Mouse (Mus musculus): Measurements from ENCODE around the gene Card19. TPM values are rescaled to one million over a fixed set of nuclear protein-coding genes. Genes with fewer than 3 reads are reported as not detected.

Gene Card19
- 100 to 1,000 TPM in 1 of 2 experiments, 10 to 100 TPM in 1; 84.7 to 126 TPM for polyA plus RNA-seq (2012; fragmentation: generic; extraction: Trizol)

GRCm38 (mm10) chr13:49215504-49216219 is at the start of gene Card19:
Gene Card19, minus strand, starts transcription at chr13:49216037.

GRCm38 (mm10) chr13:49248467-49248862 is 32.6 kb upstream of the Card19 start, which contains the start of gene Susd3:
Gene Susd3, minus strand, starts transcription at chr13:49248706.

DNA sequence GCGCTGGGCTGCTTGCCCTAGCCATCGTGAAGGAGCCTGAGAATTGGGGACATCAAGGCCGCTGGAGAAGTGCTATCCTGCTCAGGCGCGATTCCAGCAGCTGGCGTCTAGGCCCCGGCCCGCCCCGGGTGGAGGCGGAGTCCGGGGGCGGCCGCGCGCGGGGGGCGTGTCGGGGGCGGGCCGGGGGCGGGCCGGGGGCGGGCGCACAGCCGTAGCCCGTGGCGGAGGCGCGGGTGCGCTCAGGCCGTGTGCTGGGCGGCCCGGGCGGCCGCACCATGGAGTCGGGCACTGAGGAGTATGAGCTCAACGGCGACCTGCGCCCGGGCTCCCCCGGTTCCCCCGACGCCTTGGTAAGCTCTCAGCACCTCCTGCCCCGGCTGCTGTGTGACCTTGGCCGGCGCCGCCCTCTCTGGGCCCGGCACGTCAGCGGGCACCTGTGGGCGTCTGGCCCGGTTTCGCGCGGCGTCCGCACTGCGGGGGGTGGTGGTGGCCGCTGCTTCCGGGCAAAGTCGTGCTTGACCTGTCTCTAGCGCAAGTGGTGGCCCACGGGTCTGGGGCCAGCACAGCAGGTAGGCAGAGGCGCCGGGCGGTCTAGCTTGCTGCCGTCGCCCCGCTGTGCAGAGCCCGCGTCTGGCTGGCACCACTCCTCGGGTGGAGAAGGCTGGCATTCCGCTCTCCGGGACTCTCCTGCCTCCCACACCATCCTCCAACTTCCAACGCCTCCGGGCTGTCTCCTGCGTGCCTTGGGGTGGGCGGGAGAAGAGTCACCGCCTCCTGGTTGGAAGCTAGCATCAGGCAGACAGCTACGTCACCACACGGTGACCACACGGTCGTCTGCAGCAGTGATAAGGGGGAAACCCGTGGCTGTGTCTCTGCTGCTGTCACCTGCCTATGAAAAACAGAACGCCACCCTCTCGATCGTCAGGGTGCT is 28.3 kb downstream of the Card19 start, which contains the start of gene Ninj1:
Ninj1 (plus strand) TSS at position 198 of the 931 bp plus-strand sequence.

Other genes starting within 250 kb of the Card19 start
- gene Fam120a, start 248.0 kb downstream of the Card19 start, polyA plus RNA-seq (2012; fragmentation: generic; extraction: Trizol) = 10 to 100 TPM in 1 of 2 experiments, 1 to 10 TPM in 1; 9.1 to 49.8 TPM
- gene Wnk2, start 68.0 kb downstream of the Card19 start, polyA plus RNA-seq (2012; fragmentation: generic; extraction: Trizol) = under 1 TPM in 1 of 2 experiments, not detected in 1; 0.01 TPM
- gene Ninj1, start 28.6 kb downstream of the Card19 start, polyA plus RNA-seq (2012; fragmentation: generic; extraction: Trizol) = 100 to 1,000 TPM in 1 of 2 experiments, 10 to 100 TPM in 1; 97.4 to 107 TPM
- gene Susd3, start 32.7 kb upstream of the Card19 start, polyA plus RNA-seq (2012; fragmentation: generic; extraction: Trizol) = not detected
- 1 to 10 TPM; 2.8 to 4.8 TPM for gene Fgd3, start 104.3 kb upstream of the Card19 start, polyA plus RNA-seq (2012; fragmentation: generic; extraction: Trizol)
- gene Bicd2, start 125.5 kb upstream of the Card19 start, polyA plus RNA-seq (2012; fragmentation: generic; extraction: Trizol) = 10 to 100 TPM in 1 of 2 experiments, 1 to 10 TPM in 1; 3.5 to 18.4 TPM
- gene Ippk, start 205.2 kb upstream of the Card19 start, polyA plus RNA-seq (2012; fragmentation: generic; extraction: Trizol) = 1 to 10 TPM in 1 of 2 experiments, under 1 TPM in 1; 0.75 to 3.3 TPM